In the genomic region with DNA sequence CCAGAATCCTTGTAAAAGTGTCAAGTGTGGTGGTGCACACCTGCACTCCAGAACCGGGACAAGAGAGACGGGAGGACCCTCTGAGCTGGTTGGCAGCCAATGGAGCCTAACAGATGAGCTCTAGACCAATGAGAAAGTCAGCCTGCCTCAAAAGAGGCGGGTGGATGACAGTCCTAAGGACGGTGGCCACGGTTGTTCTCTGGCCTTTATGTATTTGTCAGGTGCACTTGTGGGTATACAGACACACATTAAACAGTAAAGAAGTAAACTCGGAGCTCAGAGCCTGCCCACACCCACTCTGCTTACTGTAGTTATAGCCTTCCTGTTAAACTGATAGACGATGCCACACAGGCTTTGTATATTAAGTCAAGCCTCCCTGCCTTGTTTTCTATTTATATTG, we compare ENCODE assay signal across 17 mouse cellular contexts.
"Had no signal": no experiment of that assay in that cellular context is flagged by ENCODE, and none has a peak within 500 bp of the region (broad histone marks: within the 10 kb centered on the region; RNA-seq: fewer than 3 reads in every experiment).

No protein-coding gene starts in this region.

- H3K27me3 ChIP-seq: neural tube, embryonic 12.5 days; neural tube, embryonic 13.5 days; neural tube, embryonic 15.5 days; stomach, embryonic 15.5 days had no signal

- H3K4me2 ChIP-seq: neural tube, embryonic 12.5 days; neural tube, embryonic 13.5 days; neural tube, embryonic 15.5 days; stomach, embryonic 15.5 days had no signal

- H3K4me3 ChIP-seq: neural tube, embryonic 12.5 days; neural tube, embryonic 13.5 days; neural tube, embryonic 15.5 days; stomach, embryonic 15.5 days had no signal

- H3K9ac ChIP-seq: neural tube, embryonic 12.5 days; neural tube, embryonic 13.5 days; neural tube, embryonic 15.5 days; stomach, embryonic 15.5 days had no signal

- H3K4me1 ChIP-seq: neural tube, embryonic 12.5 days; neural tube, embryonic 13.5 days; neural tube, embryonic 15.5 days; stomach, embryonic 15.5 days had no signal

- H3K9me3 ChIP-seq: neural tube, embryonic 12.5 days; neural tube, embryonic 13.5 days; neural tube, embryonic 15.5 days; stomach, embryonic 15.5 days had no signal

- H3K36me3 ChIP-seq: neural tube, embryonic 12.5 days; neural tube, embryonic 13.5 days; neural tube, embryonic 15.5 days; stomach, embryonic 15.5 days had no signal

- DNase-seq: retina, postnatal 1 day; right cerebral cortex, adult 18-20 months; right cerebral cortex, postnatal 14 days; right cerebral cortex, postnatal 25 days; right cerebral cortex, postnatal 4 days; spleen, adult 18-20 months; thymus, adult 18-20 months; thymus, adult 2 months; thymus, postnatal 14 days; thymus, postnatal 25 days; thymus, postnatal 36 days; thymus, postnatal 4 days had no signal

- H3K27ac ChIP-seq: neural tube, embryonic 12.5 days; neural tube, embryonic 13.5 days; neural tube, embryonic 15.5 days; stomach, embryonic 15.5 days; stomach, postnatal 0 days had no signal
